Mouse (Mus musculus): ENCODE measurements around the gene Nek9. TPM values are rescaled to one million over a fixed set of nuclear protein-coding genes. Genes with fewer than 3 reads are reported as not detected.
A peak's percentile ranks its signal among the peaks of the same experiment; 100 is the strongest.

Gene Nek9
- polyA plus RNA-seq, 1 experiment from 2014 or later = 16.4 TPM

GRCm38 (mm10) chr12:85303256-85303655 lies 35.9 kb downstream of the Nek9 start:
- H3K27me3 ChIP-seq = no peaks in the 10 kb centered on the region
- H3K9me3 ChIP-seq (replicated peaks) = no peaks in the 10 kb centered on the region
- peaks cover 8% of the 10 kb centered on the region for H3K4me1 ChIP-seq (replicated peaks)
- no peak overlapping the region for H3K4me2 ChIP-seq
- no peak overlapping the region for H3K27ac ChIP-seq
- H3K36me3 ChIP-seq = peaks cover 79% of the 10 kb centered on the region
- H3K9ac ChIP-seq = no peak overlapping the region
- WGBS = 71% methylated on average over 2 of the region's 2 CpGs
- no peak for ATAC-seq (replicated peaks; ENCODE audit: insufficient number of reproducible peaks, insufficient read depth, low FRiP score, low read depth)
- no peak overlapping the region for H3K4me3 ChIP-seq

- no peak overlapping the region for H3K4me2 ChIP-seq
- no peak overlapping the region for H3K4me3 ChIP-seq
- WGBS = 71% methylated on average over 1 of the region's 1 CpGs
- ATAC-seq (replicated peaks; ENCODE audit: insufficient number of reproducible peaks, insufficient read depth, low FRiP score, low read depth) = no peak
- H3K9me3 ChIP-seq (replicated peaks) = no peaks in the 10 kb centered on the region; the same call in 1 of the 2 replicates
- H3K27ac ChIP-seq = no peak overlapping the region
- H3K27me3 ChIP-seq = no peaks in the 10 kb centered on the region
- H3K4me1 ChIP-seq (replicated peaks) = peaks cover 11% of the 10 kb centered on the region; the same call in 1 of the 2 replicates
- H3K9ac ChIP-seq = no peak overlapping the region
- peaks cover 37% of the 10 kb centered on the region for H3K36me3 ChIP-seq
Observed at GRCm38 (mm10) chr12:85298835-85299180, 40.4 kb downstream of the Nek9 start.

- Histone ChIP-seq H3K36me3 (peaks cover 33% of the 10 kb centered on the region), H3K27ac (peak overlapping the region; percentile 35), H3K9me3 (replicated peaks) (no peaks in the 10 kb centered on the region; the same call in 1 of the 2 replicates), H3K4me2 (no peak overlapping the region), H3K4me1 (replicated peaks) (peaks cover 11% of the 10 kb centered on the region; the same call in 1 of the 2 replicates), H3K27me3 (no peaks in the 10 kb centered on the region), H3K4me3 (no peak overlapping the region), H3K9ac (no peak overlapping the region)
- ATAC-seq (replicated peaks; ENCODE audit: insufficient number of reproducible peaks, insufficient read depth, low FRiP score, low read depth) = no peak
- WGBS = 68% methylated on average over 11 of the region's 11 CpGs
Observed at GRCm38 (mm10) chr12:85298127-85298834, 40.9 kb downstream of the Nek9 start.

GRCm38 (mm10) chr12:85297345-85297997 lies 41.7 kb downstream of the Nek9 start:
- no peak overlapping the region for H3K27ac ChIP-seq
- no peaks in the 10 kb centered on the region; the same call in 1 of the 2 replicates for H3K9me3 ChIP-seq (replicated peaks)
- no peak overlapping the region for H3K9ac ChIP-seq
- no peak overlapping the region for H3K4me2 ChIP-seq
- peaks cover 12% of the 10 kb centered on the region; the same call in 1 of the 2 replicates for H3K4me1 ChIP-seq (replicated peaks)
- WGBS = 71% methylated on average over 10 of the region's 10 CpGs
- no peak overlapping the region for H3K4me3 ChIP-seq
- peaks cover 27% of the 10 kb centered on the region for H3K36me3 ChIP-seq
- no peaks in the 10 kb centered on the region for H3K27me3 ChIP-seq
- no peak for ATAC-seq (replicated peaks; ENCODE audit: insufficient number of reproducible peaks, insufficient read depth, low FRiP score, low read depth)

- WGBS = 72% methylated on average over 5 of the region's 5 CpGs
Observed at GRCm38 (mm10) chr12:85296915-85297314, 42.2 kb downstream of the Nek9 start.

GRCm38 (mm10) chr12:85295506-85295905 lies 43.7 kb downstream of the Nek9 start:
- no peak for ATAC-seq (replicated peaks; ENCODE audit: insufficient number of reproducible peaks, insufficient read depth, low FRiP score, low read depth)
- 79% methylated on average over 2 of the region's 2 CpGs for WGBS
- H3K9ac ChIP-seq = no peak overlapping the region
- peaks cover 7% of the 10 kb centered on the region for H3K36me3 ChIP-seq
- peaks cover 17% of the 10 kb centered on the region; the same call in 1 of the 2 replicates for H3K4me1 ChIP-seq (replicated peaks)
- H3K27ac ChIP-seq = no peak overlapping the region
- no peaks in the 10 kb centered on the region; the same call in 1 of the 2 replicates for H3K9me3 ChIP-seq (replicated peaks)
- no peak overlapping the region for H3K4me2 ChIP-seq
- H3K27me3 ChIP-seq = no peaks in the 10 kb centered on the region
- H3K4me3 ChIP-seq = no peak overlapping the region

More at GRCm38 (mm10) chr12:85296915-85297314, 42.2 kb downstream of the Nek9 start:
- no peak overlapping the region for H3K4me2 ChIP-seq
- ATAC-seq (replicated peaks; ENCODE audit: insufficient number of reproducible peaks, insufficient read depth, low FRiP score, low read depth) = no peak
- H3K27me3 ChIP-seq = no peaks in the 10 kb centered on the region
- H3K27ac ChIP-seq = no peak overlapping the region
- H3K9ac ChIP-seq = no peak overlapping the region
- peaks cover 15% of the 10 kb centered on the region; the same call in 1 of the 2 replicates for H3K4me1 ChIP-seq (replicated peaks)
- no peak overlapping the region for H3K4me3 ChIP-seq
- no peaks in the 10 kb centered on the region; the same call in 1 of the 2 replicates for H3K9me3 ChIP-seq (replicated peaks)
- H3K36me3 ChIP-seq = peaks cover 22% of the 10 kb centered on the region

- Histone ChIP-seq H3K36me3 (no peaks in the 10 kb centered on the region), H3K27me3 (no peaks in the 10 kb centered on the region), H3K9ac (no peak overlapping the region), H3K4me3 (no peak overlapping the region), H3K4me1 (replicated peaks) (peaks cover 35% of the 10 kb centered on the region), H3K27ac (no peak overlapping the region), H3K4me2 (no peak overlapping the region), H3K9me3 (replicated peaks) (no peaks in the 10 kb centered on the region; the same call in 1 of the 2 replicates)
- ATAC-seq (replicated peaks; ENCODE audit: insufficient number of reproducible peaks, insufficient read depth, low FRiP score, low read depth) = no peak
Observed at GRCm38 (mm10) chr12:85292906-85293305, 46.3 kb downstream of the Nek9 start.

- no peak for ATAC-seq (replicated peaks; ENCODE audit: insufficient number of reproducible peaks, insufficient read depth, low FRiP score, low read depth)
- Histone ChIP-seq H3K9ac (no peak overlapping the region), H3K4me2 (no peak overlapping the region), H3K36me3 (no peaks in the 10 kb centered on the region), H3K9me3 (replicated peaks) (no peaks in the 10 kb centered on the region; the same call in 1 of the 2 replicates), H3K27me3 (no peaks in the 10 kb centered on the region), H3K4me1 (replicated peaks) (peaks cover 37% of the 10 kb centered on the region), H3K4me3 (no peak overlapping the region), H3K27ac (no peak overlapping the region)
- WGBS = 43% methylated on average over 6 of the region's 6 CpGs
Observed at GRCm38 (mm10) chr12:85292288-85292687, 46.9 kb downstream of the Nek9 start.

- peaks cover 31% of the 10 kb centered on the region for H3K4me1 ChIP-seq (replicated peaks)
- no peaks in the 10 kb centered on the region for H3K36me3 ChIP-seq
- H3K9me3 ChIP-seq (replicated peaks) = no peaks in the 10 kb centered on the region; the same call in 1 of the 2 replicates
- H3K27ac ChIP-seq = no peak overlapping the region
- no peaks in the 10 kb centered on the region for H3K27me3 ChIP-seq
- no peak for ATAC-seq (replicated peaks; ENCODE audit: insufficient number of reproducible peaks, insufficient read depth, low FRiP score, low read depth)
- no peak overlapping the region for H3K4me2 ChIP-seq
- H3K9ac ChIP-seq = no peak overlapping the region
- no peak overlapping the region for H3K4me3 ChIP-seq
Observed at GRCm38 (mm10) chr12:85291541-85291940, 47.6 kb downstream of the Nek9 start.

GRCm38 (mm10) chr12:85290633-85291032 lies 48.5 kb downstream of the Nek9 start:
- no peak overlapping the region for H3K4me2 ChIP-seq
- H3K27me3 ChIP-seq = no peaks in the 10 kb centered on the region
- no peak overlapping the region for H3K9ac ChIP-seq
- H3K9me3 ChIP-seq (replicated peaks) = no peaks in the 10 kb centered on the region; the same call in 1 of the 2 replicates
- H3K27ac ChIP-seq = no peak overlapping the region
- peaks cover 31% of the 10 kb centered on the region for H3K4me1 ChIP-seq (replicated peaks)
- WGBS = 81% methylated on average over 10 of the region's 10 CpGs
- ATAC-seq (replicated peaks; ENCODE audit: insufficient number of reproducible peaks, insufficient read depth, low FRiP score, low read depth) = no peak
- no peak overlapping the region for H3K4me3 ChIP-seq
- H3K36me3 ChIP-seq = no peaks in the 10 kb centered on the region

- WGBS = 40% methylated on average over 24 of the region's 24 CpGs
- no peaks in the 10 kb centered on the region for H3K27me3 ChIP-seq
- H3K4me2 ChIP-seq = peak overlapping the region; percentile 83
- H3K36me3 ChIP-seq = no peaks in the 10 kb centered on the region
- H3K27ac ChIP-seq = peak overlapping the region; percentile 77
- H3K4me3 ChIP-seq = peak overlapping the region; percentile 59
- H3K9me3 ChIP-seq (replicated peaks) = no peaks in the 10 kb centered on the region; the same call in 1 of the 2 replicates
- H3K9ac ChIP-seq = peak overlapping the region; percentile 65
- peak; percentile 66; the same call in 1 of the 2 replicates for ATAC-seq (replicated peaks; ENCODE audit: insufficient number of reproducible peaks, insufficient read depth, low FRiP score, low read depth)
- peaks cover 31% of the 10 kb centered on the region for H3K4me1 ChIP-seq (replicated peaks)
Observed at GRCm38 (mm10) chr12:85289157-85290000, 49.8 kb downstream of the Nek9 start.

Measured in heart, embryonic 15.5 days (tissue).